Mouse (Mus musculus) E14TG2a.4 (cell line): ENCODE results near the gene Nt5c3.
"Not testable (repeated sequence)": the region's sequence is repeated elsewhere in the genome, so short reads cannot be mapped to it uniquely, and the experiment has no call there.

Experiments used
- H3K27me3 ChIP-seq: 2 replicates; pipeline ENCODE4 v1.6.1; 2014; ENCODE audit warnings: low read length, control low read depth; ENCODE audit not compliant: insufficient read depth
- H3K36me3 ChIP-seq: 2 replicates; pipeline ENCODE4 v1.6.1; 2014; ENCODE audit warnings: low read length, control low read depth; ENCODE audit not compliant: insufficient read depth
- H3K4me1 ChIP-seq: replicated peaks from 2 replicates; pipeline ENCODE4 v1.6.1; 2014; ENCODE audit warnings: low read depth, low read length, control low read depth
- H3K4me3 ChIP-seq: replicated peaks from 2 replicates; pipeline ENCODE4 v1.5.1; 2014; ENCODE audit warnings: mild to moderate bottlenecking, low read length
- H3K9me3 ChIP-seq: 2 replicates; pipeline ENCODE4 v1.6.1; 2014; ENCODE audit warnings: low read length, control low read depth
- CTCF ChIP-seq: conservative IDR thresholded peaks from 2 replicates; pipeline ENCODE4 v1.5.1; 2014; ENCODE audit warnings: low read length
- NANOG ChIP-seq: IDR thresholded peaks from 2 replicates; pipeline ENCODE4 v1.6.1; 2014; ENCODE audit warnings: borderline replicate concordance, low read length, mixed read lengths
- POU5F1 ChIP-seq: IDR thresholded peaks from 2 replicates; pipeline ENCODE4 v1.6.1; 2014; ENCODE audit warnings: low read length, borderline replicate concordance

Gene Nt5c3

GRCm38 (mm10) chr6:56899601-56900000, 24.1 kb downstream of the Nt5c3 start:
- Histone ChIP-seq H3K9me3 (peaks cover 15% of the 10 kb centered on the region), H3K4me3 (no peak overlapping the region), H3K36me3 (peaks cover 2% of the 10 kb centered on the region; the same call in 1 of the 2 replicates), H3K27me3 (no peaks in the 10 kb centered on the region), H3K4me1 (peaks cover 30% of the 10 kb centered on the region)
- TF ChIP-seq NANOG (no peak), CTCF (no peak), POU5F1 (no peak)

GRCm38 (mm10) chr6:56890762-56891161, 33.0 kb downstream of the Nt5c3 start:
- Histone ChIP-seq H3K4me1 (no peaks in the 10 kb centered on the region), H3K9me3 (no peaks in the 10 kb centered on the region), H3K36me3 (peaks cover 37% of the 10 kb centered on the region), H3K4me3 (no peak overlapping the region), H3K27me3 (no peaks in the 10 kb centered on the region)
- TF ChIP-seq CTCF (no peak), POU5F1 (no peak)

- Histone ChIP-seq H3K27me3 (no peaks in the 10 kb centered on the region), H3K36me3 (peaks cover 45% of the 10 kb centered on the region), H3K9me3 (no peaks in the 10 kb centered on the region), H3K4me3 (no peak overlapping the region), H3K4me1 (no peaks in the 10 kb centered on the region)
- TF ChIP-seq NANOG: no peak
- TF ChIP-seq POU5F1: no peak
- TF ChIP-seq CTCF: no peak
These were observed 35.2 kb downstream of the Nt5c3 start for GRCm38 (mm10) chr6:56888561-56888960.

GRCm38 (mm10) chr6:56879352-56879955, 44.3 kb downstream of the Nt5c3 start:
- TF ChIP-seq NANOG: no peak
- TF ChIP-seq POU5F1: no peak
- TF ChIP-seq CTCF: no peak
- Histone ChIP-seq H3K36me3 (peaks cover 88% of the 10 kb centered on the region), H3K27me3 (no peaks in the 10 kb centered on the region)

GRCm38 (mm10) chr6:56877985-56878384, 45.7 kb downstream of the Nt5c3 start:
- H3K36me3 ChIP-seq: peaks cover 86% of the 10 kb centered on the region
- no peaks in the 10 kb centered on the region for H3K9me3 ChIP-seq
- TF ChIP-seq POU5F1 (no peak), NANOG (no peak), CTCF (no peak)
- H3K4me1 ChIP-seq: no peaks in the 10 kb centered on the region
- H3K4me3 ChIP-seq: no peak overlapping the region
- no peaks in the 10 kb centered on the region for H3K27me3 ChIP-seq

More at GRCm38 (mm10) chr6:56879352-56879955, 44.3 kb downstream of the Nt5c3 start:
- H3K4me3 ChIP-seq: no peak overlapping the region
- H3K4me1 ChIP-seq: no peaks in the 10 kb centered on the region
- no peaks in the 10 kb centered on the region for H3K9me3 ChIP-seq

GRCm38 (mm10) chr6:56876870-56877269, 46.9 kb downstream of the Nt5c3 start:
- Histone ChIP-seq H3K4me1 (no peaks in the 10 kb centered on the region), H3K4me3 (no peak overlapping the region), H3K36me3 (peaks cover 88% of the 10 kb centered on the region), H3K9me3 (no peaks in the 10 kb centered on the region), H3K27me3 (no peaks in the 10 kb centered on the region)
- TF ChIP-seq CTCF (no peak), POU5F1 (no peak), NANOG (no peak)

GRCm38 (mm10) chr6:56870027-56870426, 53.7 kb downstream of the Nt5c3 start:
- H3K27me3 ChIP-seq: no peaks in the 10 kb centered on the region
- peaks cover 45% of the 10 kb centered on the region for H3K4me1 ChIP-seq
- H3K9me3 ChIP-seq: no peaks in the 10 kb centered on the region
- TF ChIP-seq NANOG: no peak
- TF ChIP-seq CTCF: no peak
- TF ChIP-seq POU5F1: no peak
- H3K36me3 ChIP-seq: peaks cover 65% of the 10 kb centered on the region
- H3K4me3 ChIP-seq: no peak overlapping the region

- H3K9me3 ChIP-seq: no peaks in the 10 kb centered on the region
- peaks cover 50% of the 10 kb centered on the region for H3K4me1 ChIP-seq
- H3K4me3 ChIP-seq: no peak overlapping the region
- no peaks in the 10 kb centered on the region for H3K27me3 ChIP-seq
- TF ChIP-seq POU5F1 (no peak), NANOG (no peak), CTCF (no peak)
- peaks cover 66% of the 10 kb centered on the region for H3K36me3 ChIP-seq
These were observed 55.2 kb downstream of the Nt5c3 start for GRCm38 (mm10) chr6:56868565-56868964.

GRCm38 (mm10) chr6:56866899-56867298, 56.8 kb downstream of the Nt5c3 start:
- not testable (repeated sequence) for H3K27me3 ChIP-seq, H3K9me3 ChIP-seq, H3K4me3 ChIP-seq
- Histone ChIP-seq H3K36me3 (peaks cover 49% of the 10 kb centered on the region), H3K4me1 (peaks cover 50% of the 10 kb centered on the region)
